ENCODE assay signal across 8 mouse cellular contexts in genomic region chr8:78819973-78820372, GRCm38 (mm10). TPM values are rescaled to one million over a fixed set of nuclear protein-coding genes. Genes with fewer than 3 reads are reported as not detected.
A peak's percentile ranks its signal among the peaks of the same experiment; 100 is the strongest.
DNase-seq lines count a peak whose midpoint lies in the region; ATAC-seq and TF ChIP-seq lines count a peak whose summit lies in the region.
"Not testable (repeated sequence)": the region's sequence is repeated elsewhere in the genome, so short reads cannot be mapped to it uniquely, and the experiment has no call there.

No protein-coding gene starts in this region.

- WGBS in embryonic facial prominence, embryonic 13.5 days = 38% methylated on average over 3 of the region's 3 CpGs
- WGBS in liver, adult 2 months = 19% methylated on average over 3 of the region's 3 CpGs
- 36% methylated on average over 3 of the region's 3 CpGs for WGBS in neural tube, embryonic 15.5 days

- H3K4me1 ChIP-seq in G1E (ENCODE audit: insufficient read depth, low read depth, low read length) = peaks cover 29% of the 10 kb centered on the region
- H3K4me1 ChIP-seq in embryonic facial prominence, embryonic 13.5 days = peaks cover 15% of the 10 kb centered on the region
- H3K4me1 ChIP-seq in liver, adult 2 months (ENCODE audit: control insufficient read depth, insufficient read depth, low read length) = not testable (repeated sequence)
- H3K4me1 ChIP-seq in neural tube, embryonic 15.5 days = peaks cover 16% of the 10 kb centered on the region

- peak overlapping the region; percentile 87 for H3K9ac ChIP-seq in embryonic facial prominence, embryonic 13.5 days
- H3K9ac ChIP-seq in liver, adult 2 months (ENCODE audit: low read depth, low read length) = peak overlapping the region; percentile 29; the same call in 1 of the 2 replicates
- peak overlapping the region; percentile 81 for H3K9ac ChIP-seq in neural tube, embryonic 15.5 days (replicated peaks)

- H3K9me3 ChIP-seq in G1E (replicated peaks); embryonic facial prominence, embryonic 13.5 days; neural tube, embryonic 15.5 days (replicated peaks): not testable (repeated sequence)

- H3K4me3 ChIP-seq in G1E (ENCODE audit: low read depth, low read length) = peak overlapping the region; percentile 83
- H3K4me3 ChIP-seq in embryonic facial prominence, embryonic 13.5 days = peak overlapping the region; percentile 75
- H3K4me3 ChIP-seq in liver, adult 2 months (ENCODE audit: insufficient read depth, low read depth, low read length) = peak overlapping the region; percentile 97
- peak overlapping the region; percentile 70 for H3K4me3 ChIP-seq in neural tube, embryonic 15.5 days (replicated peaks)

- not testable (repeated sequence) for H3K79me2 ChIP-seq in liver, adult 2 months (ENCODE audit: control insufficient read depth, insufficient read depth, low read length)

- peak overlapping the region; percentile 65 for H3K4me2 ChIP-seq in embryonic facial prominence, embryonic 13.5 days
- peak overlapping the region; percentile 58 for H3K4me2 ChIP-seq in neural tube, embryonic 15.5 days

- TF ChIP-seq CTCF in G1E (IDR thresholded peaks at IDR 0.05; ENCODE audit: low read depth, low read length); liver, adult 2 months (IDR thresholded peaks at IDR 0.05; ENCODE audit: low read depth, low read length): not testable (repeated sequence)

- DNase-seq in G1E (ENCODE audit: low spot score) = peak; percentile 41
- peak; percentile 3 for DNase-seq in heart, adult 8-10 months (ENCODE audit: low spot score)
- DNase-seq in liver, adult 2 months (ENCODE audit: extremely low read depth, low read depth, low spot score) = peak; percentile 37
- peak; percentile 25 for DNase-seq in thymus, postnatal 14 days

- TF ChIP-seq POLR2A in liver, adult 2 months (IDR thresholded peaks at IDR 0.05; ENCODE audit: extremely low read depth, insufficient read depth, low read length) = not testable (repeated sequence)

- H3K36me3 ChIP-seq in G1E (replicated peaks) = peaks cover 43% of the 10 kb centered on the region
- not testable (repeated sequence) for H3K36me3 ChIP-seq in embryonic facial prominence, embryonic 13.5 days; liver, adult 2 months (ENCODE audit: control insufficient read depth, insufficient read depth, low read length); neural tube, embryonic 15.5 days

- not testable (repeated sequence) for H3K27me3 ChIP-seq in G1E (ENCODE audit: insufficient read depth, low read length); embryonic facial prominence, embryonic 13.5 days; liver, adult 2 months (ENCODE audit: control insufficient read depth, insufficient read depth, low read length); neural tube, embryonic 15.5 days (replicated peaks)

- ATAC-seq in G1E (ENCODE audit: extremely low read depth, insufficient number of reproducible peaks, low FRiP score, poor library complexity, severe bottlenecking) = peak; percentile 65; the same call in 1 of the 2 replicates
- ATAC-seq in embryonic facial prominence, embryonic 13.5 days (ENCODE audit: insufficient number of reproducible peaks, insufficient read depth, low FRiP score, low TSS enrichment, low read depth); neural tube, embryonic 15.5 days (ENCODE audit: low FRiP score): not testable (repeated sequence)
- peak; percentile 49 for ATAC-seq in inflammation-experienced regulatory T-cells, adult 6 months
- peak; percentile 68 for ATAC-seq in megakaryocyte progenitor cell, adult 5-6 weeks (replicated peaks; ENCODE audit: poor library complexity)

- H3K27ac ChIP-seq in embryonic facial prominence, embryonic 13.5 days = peak overlapping the region; percentile 97; the same call in 1 of the 2 replicates
- peak overlapping the region; percentile 86; the same call in 1 of the 2 replicates for H3K27ac ChIP-seq in liver, adult 2 months (replicated peaks; ENCODE audit: insufficient read depth, low read depth, low read length)
- peak overlapping the region; percentile 97 for H3K27ac ChIP-seq in neural tube, embryonic 15.5 days (replicated peaks)

RNA-seq across cellular contexts. Expression of gene Lsm6, which starts 1.0 kb away (rescaled TPM):
- 42.7 and 49.4 TPM in 2 replicates for total RNA-seq in G1E (2014; fragmentation: Nextera tagmentation)
- 117 and 144 TPM in 2 replicates for total RNA-seq in G1E (2017)
- 2.2 and 3.8 TPM in 2 replicates for polyA plus RNA-seq in G1E (2012)
- 233 and 237 TPM in 2 replicates for polyA plus RNA-seq in embryonic facial prominence, embryonic 13.5 days (2015; fragmentation: Nextera tagmentation; extraction: Ambion mirVana)
- total RNA-seq in heart, adult 8-10 months (2022) = 10 to 100 TPM; 57.9 to 69.6 (median 63.4) TPM
- polyA plus RNA-seq in inflammation-experienced regulatory T-cells, adult 6 months (2017; shearing (Covaris generic)) = 100 to 1,000 TPM; 121 to 194 (median 137) TPM
- total RNA-seq in liver, adult 2 months (2014; rRNA removed) = 29.8 and 38.3 TPM in 2 replicates
- polyA plus RNA-seq in liver, adult 2 months (2012; rRNA removed) = 10.6 and 10.9 TPM in 2 replicates
- total RNA-seq in megakaryocyte progenitor cell, adult 5-6 weeks (2015) = 208 and 211 TPM in 2 replicates
- 214 and 218 TPM in 2 replicates for total RNA-seq in megakaryocyte progenitor cell, adult 5-6 weeks (2017)
- 140 and 155 TPM in 2 replicates for polyA plus RNA-seq in neural tube, embryonic 15.5 days (2015; fragmentation: Nextera tagmentation; extraction: Ambion mirVana)

Comparison
In these comparisons a context has a peak if more than half of its experiments do, and no peak if none do; other contexts are left out.
1. H3K9ac ChIP-seq: peak in every context shown above with its lines; median percentile 87 in embryonic facial prominence, embryonic 13.5 days; 81 in neural tube, embryonic 15.5 days; 29 in liver, adult 2 months.
2. RNA of gene Lsm6, which starts 1.0 kb away (polyA plus RNA-seq): 233 to 237 TPM in embryonic facial prominence, embryonic 13.5 days, 140 to 155 TPM in neural tube, embryonic 15.5 days and 121 to 194 TPM in inflammation-experienced regulatory T-cells, adult 6 months; 10.6 to 10.9 TPM in liver, adult 2 months and 2.2 to 3.8 TPM in G1E; every median in the first group is over 10 times any median in the second.
3. Peak in every context shown above with its lines, with median percentiles within 50 percentile points of each other: DNase-seq, H3K4me3 ChIP-seq and H3K27ac ChIP-seq.